Mouse (Mus musculus) layer of hippocampus, postnatal 25 days (tissue): Measurements from ENCODE around the gene L3mbtl1. TPM values are rescaled to one million over a fixed set of nuclear protein-coding genes. Genes with fewer than 3 reads are reported as not detected.
A peak's percentile ranks its signal among the peaks of the same experiment; 100 is the strongest.
"Not testable (repeated sequence)": the region's sequence is repeated elsewhere in the genome, so short reads cannot be mapped to it uniquely, and the experiment has no call there.

Experiments
- DNase-seq, 2 experiments: peaks; one replicate each; pipeline ENCODE4 v3.0.0; 2022; ENCODE audit warnings: mixed read lengths in 2 of 2, low spot score in 1 of 2; ENCODE audit errors: extremely low spot score in 1 of 2
- total RNA-seq, 2 experiments: library from RNA; stranded (reverse); gene quantifications; 2 replicates each; pipeline ENCODE4 v1.2.3; 2021

L3mbtl1 gene
- total RNA-seq = 10 to 100 TPM; 10.3 to 15.7 TPM

GRCm38 (mm10) chr2:162943148-162943846 is at the start of gene L3mbtl1:
TSS of gene L3mbtl1 (plus strand) at chr2:162943472.
- peak; percentile 55 to 65 for DNase-seq

- DNase-seq = not testable (repeated sequence)
These were observed 44.0 kb upstream of the L3mbtl1 start for GRCm38 (mm10) chr2:162899256-162899655.

- no peak for DNase-seq
These were observed 43.2 kb upstream of the L3mbtl1 start for GRCm38 (mm10) chr2:162899880-162900589.

- no peak for DNase-seq
These were observed 42.7 kb upstream of the L3mbtl1 start for GRCm38 (mm10) chr2:162900590-162900916.

GRCm38 (mm10) chr2:162905902-162906301 is 37.4 kb upstream of the L3mbtl1 start:
- DNase-seq = no peak

GRCm38 (mm10) chr2:162908052-162908491 is 35.2 kb upstream of the L3mbtl1 start:
- DNase-seq = no peak

- no peak for DNase-seq
These were observed 29.2 kb upstream of the L3mbtl1 start for GRCm38 (mm10) chr2:162914040-162914439.

GRCm38 (mm10) chr2:162914519-162914918 is 28.8 kb upstream of the L3mbtl1 start:
- DNase-seq = peak in 1 of 2 experiments; percentile 13

GRCm38 (mm10) chr2:162919926-162920325 is 23.3 kb upstream of the L3mbtl1 start:
- DNase-seq = no peak

- peak in 1 of 2 experiments; percentile 52 for DNase-seq
These were observed 21.1 kb upstream of the L3mbtl1 start for GRCm38 (mm10) chr2:162922183-162922582.

- no peak for DNase-seq
These were observed 20.4 kb upstream of the L3mbtl1 start for GRCm38 (mm10) chr2:162922834-162923233.

- DNase-seq = no peak
These were observed 19.1 kb upstream of the L3mbtl1 start for GRCm38 (mm10) chr2:162924126-162924525.

- DNase-seq = no peak
These were observed 15.2 kb upstream of the L3mbtl1 start for GRCm38 (mm10) chr2:162927918-162928585.

- no peak for DNase-seq
These were observed 13.6 kb upstream of the L3mbtl1 start for GRCm38 (mm10) chr2:162929704-162930103.

GRCm38 (mm10) chr2:162930516-162931122 is 12.7 kb upstream of the L3mbtl1 start:
- no peak for DNase-seq

- DNase-seq = peak; percentile 80 to 84
These were observed 12.1 kb upstream of the L3mbtl1 start, which contains the start of gene Srsf6 for GRCm38 (mm10) chr2:162931123-162931673. TSS of gene Srsf6 (plus strand) at chr2:162931528.

- peak; percentile 47 to 66 for DNase-seq
These were observed 11.3 kb upstream of the L3mbtl1 start for GRCm38 (mm10) chr2:162931674-162932650.

- DNase-seq = no peak
These were observed 10.6 kb upstream of the L3mbtl1 start for GRCm38 (mm10) chr2:162932706-162933105.

GRCm38 (mm10) chr2:162934421-162934820 is 8.9 kb upstream of the L3mbtl1 start:
- DNase-seq = no peak
